Mouse (Mus musculus): ENCODE data around the gene Kctd6.
"Not testable (repeated sequence)": the region's sequence is repeated elsewhere in the genome, so short reads cannot be mapped to it uniquely, and the experiment has no call there.

Kctd6 gene

DNA sequence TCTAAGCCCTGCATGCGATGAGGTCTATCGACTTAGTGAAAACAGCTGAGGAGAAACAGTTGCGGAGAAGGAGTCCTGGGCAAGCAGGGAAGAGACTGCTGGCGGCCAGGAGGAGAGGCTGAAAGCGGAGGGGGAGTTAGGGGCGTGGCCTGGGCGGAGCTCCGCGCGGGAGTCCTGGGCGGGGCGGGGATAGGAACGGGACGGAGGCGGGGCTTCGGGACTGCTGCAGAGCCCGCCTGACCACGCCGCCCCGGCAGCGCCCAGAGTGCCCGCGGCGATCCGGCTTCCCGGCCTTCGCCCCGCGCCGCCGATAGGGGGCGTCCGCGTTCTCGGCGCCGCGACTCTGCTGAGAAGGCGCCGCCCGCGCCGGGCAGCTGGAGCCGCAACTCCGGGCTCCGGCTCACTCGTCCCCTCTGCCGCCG, at the start of gene Kctd6:
Gene Kctd6 (plus strand): TSS at position 338 of the 422 bp plus-strand sequence.
- DNase-seq = peak; percentile 98

DNA sequence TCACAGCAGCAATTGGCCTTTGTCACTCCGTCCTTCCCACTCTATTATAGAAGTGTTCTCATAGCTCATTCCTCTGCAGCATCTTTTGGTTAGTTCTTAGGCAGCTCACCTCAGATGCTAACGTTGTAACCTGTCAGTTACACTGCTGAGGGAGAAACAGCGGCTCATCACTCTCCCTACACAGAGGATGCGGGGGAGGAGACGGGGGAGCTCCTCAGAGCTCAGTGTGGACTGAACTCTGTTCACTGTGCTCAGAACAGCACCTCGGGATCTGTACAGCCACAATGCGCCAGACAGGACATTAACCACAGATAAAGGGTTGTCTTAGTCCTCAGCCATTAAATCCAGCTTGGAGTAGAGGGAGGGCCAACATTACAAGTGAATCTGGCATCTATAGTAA, 49.5 kb upstream of the Kctd6 start:
- no peak for DNase-seq

DNA sequence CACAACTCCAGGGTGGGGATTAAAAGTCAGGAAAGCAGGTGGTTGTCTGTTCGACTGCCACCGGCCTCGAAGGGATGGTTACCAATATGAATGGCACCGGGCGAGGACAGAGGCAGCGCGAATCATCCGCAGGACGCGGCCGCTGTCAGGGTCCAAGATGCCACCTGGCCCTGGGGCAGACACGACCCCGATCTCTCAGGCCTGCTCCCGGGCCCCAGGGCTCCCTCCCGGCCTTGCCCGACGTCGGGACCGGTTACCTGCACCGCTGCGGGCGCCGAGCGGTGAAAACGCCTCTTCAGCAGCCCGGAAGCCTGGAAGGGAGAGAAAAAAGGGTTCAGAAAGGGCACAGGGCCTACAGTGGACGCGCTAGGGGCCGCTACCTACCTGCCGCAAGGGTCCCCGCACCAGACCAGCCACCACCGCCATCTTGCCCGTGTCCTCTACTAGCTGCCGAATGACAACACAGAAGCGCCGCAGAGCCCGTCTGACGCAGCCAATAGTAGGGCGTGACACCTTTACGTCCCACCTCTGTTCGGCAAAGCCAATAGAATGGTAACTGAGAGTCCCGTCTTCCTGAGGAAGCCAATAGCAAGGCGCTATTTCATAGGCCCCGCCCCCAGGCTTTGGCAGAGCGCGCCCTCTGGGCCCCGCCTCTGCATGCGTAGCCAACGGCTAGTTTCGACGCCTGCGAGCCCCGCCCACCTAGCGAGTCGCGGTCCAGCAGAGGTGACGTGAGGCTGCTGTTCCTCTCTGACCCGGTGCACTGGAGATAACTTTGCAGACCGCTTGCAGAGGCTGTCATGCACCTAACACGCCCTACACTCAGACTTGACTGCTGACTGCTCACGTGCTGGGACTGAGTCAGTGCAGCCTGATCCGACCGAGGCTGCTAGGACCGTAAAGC, 41.2 kb upstream of the Kctd6 start, which contains the start of gene Pdhb:
Gene Pdhb (minus strand): TSS at position 519 of the 904 bp plus-strand sequence.
- peak; percentile 99 for DNase-seq

DNA sequence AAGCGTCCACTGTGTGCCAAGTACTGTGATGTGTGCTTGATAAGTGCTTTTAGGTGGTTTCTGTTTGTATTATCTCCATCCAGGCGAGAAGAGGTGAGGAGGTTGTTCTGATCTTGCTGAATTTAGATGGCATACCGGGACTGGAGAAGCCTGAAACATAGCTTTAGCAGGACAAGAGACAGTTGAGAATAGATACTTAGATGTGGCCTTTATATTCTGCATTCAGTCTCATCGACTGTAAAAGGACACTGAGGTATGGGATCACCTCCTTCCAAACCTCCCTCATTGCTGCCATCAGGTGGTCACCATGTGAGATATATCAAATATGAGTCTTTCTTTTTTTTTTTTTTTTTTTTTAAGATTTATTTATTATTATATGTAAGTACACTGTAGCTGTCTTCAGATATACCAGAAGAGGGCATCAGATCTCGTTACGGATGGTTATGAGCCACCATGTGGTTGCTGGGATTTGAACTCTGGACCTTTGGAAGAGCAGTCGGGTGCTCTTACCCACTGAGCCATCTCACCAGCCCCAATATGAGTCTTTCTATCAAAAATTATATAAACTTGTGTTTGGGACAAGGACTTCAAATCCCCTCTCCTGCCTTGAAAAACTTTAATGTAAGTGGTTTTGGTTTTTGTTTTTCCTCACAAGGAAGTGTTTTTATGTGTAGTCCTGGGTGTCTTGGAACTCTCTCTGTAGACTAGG, 40.2 kb upstream of the Kctd6 start:
- not testable (repeated sequence) for DNase-seq

DNA sequence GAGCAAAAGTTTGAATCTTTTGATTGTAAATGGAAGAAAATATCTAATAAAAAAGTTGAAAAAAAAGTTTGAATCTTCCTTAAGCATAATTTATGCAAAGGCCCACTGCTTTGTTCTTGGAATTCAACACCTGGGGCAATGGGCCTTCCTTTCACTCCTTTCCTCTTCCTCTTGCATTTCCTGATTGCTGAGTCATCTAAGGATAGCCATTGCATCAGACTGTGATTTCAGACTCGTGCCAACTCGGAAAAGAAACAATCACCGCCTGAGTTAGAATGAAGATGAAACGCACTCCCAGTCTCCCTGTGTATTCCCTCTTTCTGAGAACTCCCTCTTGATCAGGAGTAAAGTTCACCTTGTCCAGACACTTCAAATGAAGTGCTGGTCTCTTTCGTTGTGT, 39.3 kb upstream of the Kctd6 start:
- DNase-seq = no peak

DNA sequence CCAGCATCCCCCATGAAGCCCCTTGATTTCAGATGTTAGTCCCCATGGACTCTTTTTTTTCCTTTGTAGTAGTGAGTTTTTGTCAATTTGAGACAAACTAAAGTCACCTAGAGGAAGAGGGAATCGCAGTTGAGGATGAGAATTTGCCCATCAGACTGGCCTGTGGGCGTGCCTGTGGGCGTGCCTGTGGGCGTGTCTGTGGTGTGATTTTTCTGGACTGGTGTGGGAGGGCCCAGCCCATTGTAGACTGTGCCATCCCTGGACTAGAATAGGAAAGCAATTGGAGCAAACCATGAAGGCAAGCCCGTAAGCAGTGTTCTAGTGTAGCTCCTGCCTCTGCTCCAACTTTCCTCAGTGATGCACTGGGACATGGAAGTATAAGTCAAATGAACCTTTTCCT, 37.7 kb upstream of the Kctd6 start:
- DNase-seq = no peak

DNA sequence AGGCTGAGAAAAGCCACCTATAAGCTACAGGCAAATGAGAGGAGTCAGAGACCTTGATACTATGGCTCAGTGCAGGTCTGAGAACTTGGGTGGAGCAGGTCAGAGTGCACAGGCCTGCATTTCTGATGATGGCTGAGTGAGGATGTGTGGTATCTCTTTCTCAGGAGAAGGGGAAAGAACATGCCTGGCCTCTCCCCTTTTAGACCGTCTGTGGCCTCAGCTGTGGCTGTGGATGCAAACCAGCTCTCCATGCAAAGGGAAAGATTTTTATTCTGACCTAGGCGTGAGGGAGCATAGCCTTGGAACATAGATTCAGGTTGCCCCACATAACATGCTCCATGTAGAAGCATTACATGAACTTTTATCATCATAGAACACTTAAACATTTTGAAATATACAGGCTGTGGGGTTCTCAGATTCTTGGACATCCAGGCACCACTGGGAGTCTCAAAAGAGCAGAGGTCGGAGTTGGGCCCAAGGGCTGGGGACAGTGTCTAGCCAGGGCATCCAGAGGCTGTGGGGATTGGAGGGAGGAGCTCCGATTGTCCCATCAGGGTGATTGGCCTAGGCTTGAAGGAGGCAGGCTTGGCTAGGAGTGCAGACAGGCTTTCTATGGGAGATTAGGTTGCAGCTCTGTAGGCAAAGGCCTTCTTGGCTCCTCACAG, 33.4 kb upstream of the Kctd6 start:
- no peak for DNase-seq

DNA sequence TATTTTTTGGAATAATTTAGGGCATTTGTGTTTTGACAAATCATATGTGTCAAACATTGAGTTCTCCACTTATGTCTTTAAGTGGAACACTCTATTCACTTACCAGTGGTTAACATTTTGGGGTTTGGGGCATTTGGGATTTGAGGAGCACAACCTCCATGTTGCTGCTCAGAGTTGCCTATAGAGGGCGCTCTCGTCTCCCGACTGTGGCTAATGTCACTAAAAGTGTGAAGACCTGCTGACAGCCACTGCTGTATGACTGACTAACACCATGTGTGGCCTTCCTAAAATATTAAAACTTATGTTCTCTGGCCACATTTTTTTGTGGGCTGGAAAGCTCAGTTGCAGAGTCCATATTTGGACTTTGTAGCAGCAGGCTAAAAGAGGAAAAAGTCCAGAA, 30.6 kb upstream of the Kctd6 start:
- no peak for DNase-seq

DNA sequence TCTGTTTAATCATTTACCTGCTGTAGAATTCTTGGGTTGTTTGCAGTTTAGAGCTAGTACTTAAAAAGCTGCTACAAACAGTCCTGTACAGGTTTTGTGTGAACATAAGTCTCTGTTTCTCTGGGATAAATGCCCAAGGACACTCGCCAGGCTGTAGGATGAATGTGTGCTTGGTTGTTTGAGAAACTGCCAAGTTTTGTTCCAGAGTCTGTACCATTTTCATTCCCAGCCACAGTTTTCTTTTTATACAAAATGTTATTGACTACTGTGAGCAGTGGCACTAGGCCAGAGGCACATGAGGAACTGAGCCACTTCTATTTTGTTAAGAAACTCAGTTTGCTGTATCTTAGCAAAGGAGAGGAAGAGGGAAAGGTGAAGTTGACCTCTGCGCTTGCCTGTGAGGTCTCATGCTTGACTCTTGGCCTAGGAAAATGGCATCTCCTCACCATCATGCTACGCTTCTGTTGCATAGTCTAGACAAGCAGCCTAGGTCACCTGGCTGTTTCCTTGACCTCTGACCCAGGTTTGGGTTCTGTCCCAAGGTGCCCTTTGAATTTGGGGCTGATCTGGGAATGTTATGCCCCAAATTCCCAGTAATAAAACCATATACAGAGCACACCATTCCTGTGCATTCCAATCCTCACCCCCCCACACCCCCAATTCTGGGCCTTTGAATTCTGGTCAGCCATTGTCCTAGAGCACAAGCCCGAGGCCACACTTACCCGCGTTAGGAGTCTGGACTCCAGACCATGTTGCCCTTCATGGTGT, 27.5 kb upstream of the Kctd6 start:
- DNase-seq = peak; percentile 59

DNA sequence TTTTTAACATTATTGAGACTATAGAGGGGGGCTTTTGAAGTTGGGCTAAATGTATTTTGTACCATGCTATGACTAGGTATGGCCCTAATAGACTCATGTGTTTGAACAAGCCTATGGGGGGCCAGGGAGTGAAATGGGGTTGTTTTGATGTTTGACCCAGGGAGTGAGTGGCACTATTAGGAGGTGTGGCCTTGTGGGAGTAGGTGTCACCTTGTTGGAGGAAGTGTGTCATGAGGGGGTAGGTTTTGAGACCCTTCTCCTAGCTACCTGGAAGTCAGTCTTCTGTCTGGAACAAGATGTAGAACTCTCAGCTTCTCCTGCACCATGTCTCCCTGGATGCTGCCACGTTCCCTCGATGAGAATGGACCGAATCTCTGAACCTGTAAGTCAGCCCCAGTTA, 23.4 kb upstream of the Kctd6 start:
- DNase-seq = no peak

DNA sequence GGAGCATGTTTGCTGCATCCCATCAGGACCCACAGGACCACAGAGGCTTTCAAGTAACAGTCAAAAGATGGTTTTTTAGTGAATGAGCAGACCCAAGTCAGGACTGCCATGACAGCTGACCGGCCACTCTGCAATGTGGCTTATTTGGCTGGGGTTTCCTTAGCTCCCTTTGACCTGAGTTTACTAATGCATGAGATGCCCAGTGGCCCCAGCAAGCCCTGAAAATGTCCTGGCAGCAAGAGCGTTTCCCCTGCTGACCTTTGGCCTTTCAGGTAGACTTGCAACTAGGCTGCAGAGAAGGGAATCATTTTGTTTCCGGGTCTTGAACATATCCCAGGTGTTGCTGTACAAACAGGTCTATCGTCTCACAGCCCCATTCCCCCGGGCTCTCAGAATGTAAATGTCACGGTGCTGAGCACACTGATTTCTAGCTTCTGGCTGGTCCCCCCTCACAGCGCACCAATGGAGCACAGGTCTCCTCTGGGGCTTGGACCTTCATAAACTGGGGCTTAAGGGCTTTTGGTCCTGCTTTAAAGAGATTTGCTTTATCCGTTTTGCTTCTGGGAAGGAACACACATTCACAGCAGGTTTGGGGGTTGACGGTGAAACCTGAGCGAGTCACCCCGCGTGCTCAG, 22.5 kb upstream of the Kctd6 start:
- no peak for DNase-seq

DNA sequence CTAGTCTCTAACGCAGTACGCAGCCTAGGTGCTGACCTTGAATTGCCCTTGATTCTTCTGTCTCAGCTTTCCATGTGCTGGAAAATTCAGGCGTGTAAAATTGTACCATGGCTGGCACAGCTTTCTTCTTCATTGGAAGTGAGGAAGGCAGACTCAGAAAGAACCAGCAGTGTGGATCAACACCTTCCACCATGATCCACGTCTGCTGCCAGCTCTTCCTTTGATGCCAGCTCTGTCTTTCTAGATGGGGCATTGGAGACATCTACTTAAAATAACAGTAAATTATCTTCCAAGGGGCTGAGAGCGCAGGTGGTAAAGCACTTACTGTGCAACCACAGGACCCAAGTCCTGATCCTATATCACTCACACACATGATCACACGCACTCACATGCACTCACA, 21.2 kb upstream of the Kctd6 start:
- DNase-seq = no peak

DNA sequence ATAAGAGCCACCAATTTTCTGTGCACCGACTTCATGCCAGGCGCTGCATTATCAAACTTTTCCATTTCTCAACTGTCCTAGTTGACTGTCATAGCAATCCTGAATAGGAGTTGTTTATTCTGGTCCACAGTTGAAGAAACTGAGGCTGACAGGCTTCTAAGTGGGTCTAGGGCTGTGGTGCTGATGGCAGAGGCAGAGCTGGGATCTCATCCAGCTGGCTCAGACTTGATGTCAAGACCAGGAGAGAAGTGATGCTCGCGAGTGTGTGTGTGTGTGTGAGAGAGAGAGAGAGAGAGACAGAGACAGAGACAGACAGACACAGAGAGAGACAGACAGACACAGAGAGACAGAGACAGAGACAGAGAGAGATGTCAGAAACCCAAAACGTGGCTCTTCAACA, 13.2 kb upstream of the Kctd6 start:
- DNase-seq = no peak

DNA sequence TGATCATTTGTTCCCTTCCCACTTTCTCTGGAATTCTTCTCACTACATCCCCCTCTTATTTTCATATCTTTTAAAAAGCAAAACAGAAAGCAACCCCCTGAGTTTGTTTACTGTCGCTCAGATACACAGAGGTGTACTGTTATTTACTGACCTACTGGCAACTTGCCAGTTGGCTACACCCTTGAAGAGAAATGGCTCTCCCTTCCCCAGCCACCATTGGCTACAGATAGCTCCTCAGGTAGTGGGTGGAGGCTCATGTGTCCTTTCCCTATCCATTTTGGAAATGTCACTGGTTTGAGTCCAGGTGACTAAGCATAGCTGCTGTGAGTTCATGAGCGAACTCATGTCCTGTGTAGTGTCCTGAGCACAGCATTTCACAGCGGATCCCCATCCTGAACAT, 12.2 kb upstream of the Kctd6 start:
- DNase-seq = no peak

DNA sequence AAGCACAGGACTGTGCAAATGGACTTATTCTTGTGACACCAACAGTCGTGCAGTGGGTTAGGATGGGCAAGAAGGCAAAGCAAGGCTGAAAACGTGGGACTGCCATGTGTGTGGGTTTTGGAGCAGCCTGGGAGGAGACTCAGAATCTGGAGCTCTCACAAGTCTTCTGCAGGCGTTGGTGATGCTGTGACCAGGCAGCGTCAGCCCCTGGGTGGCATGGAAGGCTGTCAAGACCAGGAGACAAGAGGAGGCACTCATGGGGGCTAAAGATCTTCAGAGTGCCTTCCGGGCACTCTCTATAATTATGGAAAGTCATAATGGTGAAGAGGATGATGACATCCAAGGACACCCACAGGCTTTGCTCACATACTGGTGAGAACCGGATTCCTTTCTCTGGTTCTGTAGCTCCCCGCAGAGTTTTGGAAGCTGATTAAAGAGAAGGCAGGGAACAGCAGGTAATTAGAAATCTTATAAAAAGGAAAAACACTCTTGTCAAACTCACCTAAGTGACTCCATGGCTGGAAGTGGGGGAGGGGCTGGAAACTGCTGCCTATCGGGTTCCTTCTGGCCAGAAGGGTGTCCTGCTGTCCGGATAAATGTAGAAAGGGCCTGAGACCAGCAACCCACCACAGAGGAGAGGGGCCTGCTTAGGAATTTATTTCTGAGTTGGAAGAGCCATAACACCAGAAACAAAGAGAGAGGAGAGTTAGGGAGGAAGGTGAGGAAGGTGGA, 7.6 kb upstream of the Kctd6 start:
- DNase-seq = no peak

DNA sequence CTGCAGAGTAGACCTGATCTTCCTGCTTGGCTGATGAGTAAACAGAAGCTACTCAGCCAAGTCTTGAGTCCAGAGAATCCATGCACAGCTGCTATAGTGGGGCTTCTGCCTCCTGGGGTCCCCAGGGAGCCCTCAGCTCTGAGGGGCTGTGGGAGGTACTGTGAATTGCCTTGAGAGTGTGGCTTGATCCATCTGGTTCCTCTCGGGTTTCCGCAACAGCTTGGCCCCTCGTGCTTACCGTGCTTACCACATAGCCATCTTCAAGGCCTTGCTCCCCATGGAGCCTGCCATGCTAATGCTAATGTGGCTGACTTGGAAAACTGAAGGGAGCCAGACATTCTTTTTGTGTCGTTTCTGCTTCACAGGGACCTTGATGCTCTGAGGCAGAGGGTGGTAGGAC, 6.8 kb upstream of the Kctd6 start:
- no peak for DNase-seq

DNA sequence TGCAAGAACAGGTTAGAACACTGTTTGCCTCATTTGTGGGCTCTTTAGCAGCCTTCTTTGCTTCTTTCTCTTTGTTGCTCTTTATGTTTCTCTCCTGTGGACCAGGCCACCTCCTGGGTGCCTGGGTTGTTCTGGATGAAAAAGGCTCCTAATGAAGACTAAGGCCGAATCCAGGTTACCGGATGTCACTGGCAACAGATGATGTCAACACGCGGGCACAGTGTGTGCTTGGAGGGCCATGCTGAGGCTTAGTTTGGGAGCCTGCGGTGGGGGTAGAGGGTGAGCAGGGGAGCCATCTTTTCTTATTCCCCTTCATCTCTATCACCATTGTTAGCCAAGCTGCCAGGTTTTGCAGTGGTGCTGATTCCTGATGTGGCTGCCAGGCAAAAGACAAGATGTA, 6.4 kb upstream of the Kctd6 start:
- DNase-seq = no peak

DNA sequence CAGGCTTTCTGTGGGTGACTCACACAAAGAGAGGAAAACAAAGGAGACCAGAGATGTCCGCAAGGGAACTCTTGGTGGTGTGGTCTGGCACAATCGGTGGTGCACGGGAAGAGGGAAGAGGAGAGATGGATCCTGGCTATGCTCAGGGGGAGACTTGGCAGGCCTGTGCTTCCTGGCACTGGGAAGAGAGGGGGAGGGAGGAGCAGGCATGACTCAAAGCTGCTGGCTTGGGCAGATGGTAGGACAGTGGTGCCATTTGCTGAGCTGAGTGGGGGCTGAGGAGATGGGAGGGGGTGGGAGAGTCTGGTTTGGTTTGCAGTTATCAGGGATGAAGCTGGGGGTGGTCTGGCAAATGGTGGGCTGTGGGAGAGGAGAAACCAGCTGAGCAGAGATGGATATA, 5.1 kb upstream of the Kctd6 start:
- peak; percentile 68 for DNase-seq

DNA sequence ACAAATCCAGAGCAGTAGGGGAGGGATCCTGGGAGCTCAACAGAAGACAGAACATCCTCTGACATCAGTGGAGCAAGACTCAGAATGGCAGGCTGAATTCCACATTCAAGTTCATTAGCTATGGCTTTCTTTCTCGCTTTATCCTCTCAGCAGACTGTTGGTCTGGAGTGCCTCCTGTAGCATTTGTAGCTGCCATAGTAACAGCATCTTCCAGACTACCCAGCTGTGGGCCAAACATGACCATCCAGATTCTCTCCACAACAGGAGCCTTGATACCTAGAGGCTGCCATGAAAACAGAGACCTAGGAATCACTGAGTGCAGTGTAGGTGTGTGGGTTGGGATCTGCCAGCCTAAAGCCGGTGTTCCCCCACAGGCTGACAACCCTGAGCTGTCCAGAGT, 4.0 kb upstream of the Kctd6 start:
- no peak for DNase-seq

DNA sequence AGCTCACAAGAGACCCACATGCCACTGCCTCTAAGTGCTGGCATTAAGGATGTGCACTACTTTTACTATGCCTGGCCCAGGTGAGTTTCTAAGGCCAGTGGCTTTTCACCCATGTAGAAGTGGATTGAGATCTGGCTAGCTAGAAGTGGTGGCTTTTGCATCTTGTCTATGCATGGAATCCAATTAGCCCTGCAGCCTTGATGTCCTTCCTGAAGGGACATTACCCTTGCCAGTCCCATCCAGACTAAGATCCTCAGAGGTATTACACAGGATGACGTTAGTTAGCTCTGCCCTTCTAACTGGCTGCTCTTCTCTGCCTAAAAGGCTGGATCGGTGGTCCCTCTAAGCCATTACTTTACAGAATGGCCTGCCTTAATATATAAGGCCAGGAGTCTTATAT, 944 bp upstream of the Kctd6 start:
- no peak for DNase-seq

All from right cerebral cortex, postnatal 14 days (tissue).